ENCODE assay signal across 8 mouse cellular contexts in genomic region chr3:122420410-122420774, GRCm38 (mm10).
DNase-seq lines count a peak whose midpoint lies in the region; ATAC-seq and TF ChIP-seq lines count a peak whose summit lies in the region.

No protein-coding gene starts in this region.

- H3K4me2 ChIP-seq in forebrain, embryonic 15.5 days (replicated peaks): peak overlapping the region; percentile 98
- peak overlapping the region; percentile 91 for H3K4me2 ChIP-seq in hindbrain, embryonic 12.5 days (replicated peaks)
- peak overlapping the region; percentile 82 for H3K4me2 ChIP-seq in midbrain, embryonic 12.5 days (replicated peaks)

- H3K36me3 ChIP-seq in forebrain, embryonic 15.5 days: no peaks in the 10 kb centered on the region
- H3K36me3 ChIP-seq in hindbrain, embryonic 12.5 days: no peaks in the 10 kb centered on the region
- H3K36me3 ChIP-seq in limb, embryonic 10.5 days: no peaks in the 10 kb centered on the region
- H3K36me3 ChIP-seq in midbrain, embryonic 12.5 days: no peaks in the 10 kb centered on the region

- intact Hi-C loops in heart, postnatal 25 days (cut with DNase I): loop anchor here (5.0 kb wide), 2 partner anchors 42 to 108 kb away; no protein-coding TSS in a partner anchor

- H3K9me3 ChIP-seq in forebrain, embryonic 15.5 days: no peaks in the 10 kb centered on the region
- H3K9me3 ChIP-seq in hindbrain, embryonic 12.5 days (replicated peaks): no peaks in the 10 kb centered on the region
- no peaks in the 10 kb centered on the region for H3K9me3 ChIP-seq in limb, embryonic 10.5 days (replicated peaks)
- no peaks in the 10 kb centered on the region for H3K9me3 ChIP-seq in midbrain, embryonic 12.5 days

- H3K27ac ChIP-seq in bone marrow macrophage, adult 2 months (ENCODE audit: insufficient read depth, low read depth, low read length): no peak overlapping the region
- H3K27ac ChIP-seq in forebrain, embryonic 15.5 days (replicated peaks): peak overlapping the region; percentile 63
- peak overlapping the region; percentile 77 for H3K27ac ChIP-seq in hindbrain, embryonic 12.5 days
- peak overlapping the region; percentile 89 for H3K27ac ChIP-seq in limb, embryonic 10.5 days
- peak overlapping the region; percentile 86 for H3K27ac ChIP-seq in midbrain, embryonic 12.5 days (replicated peaks)

- peak overlapping the region; percentile 67 for H3K9ac ChIP-seq in forebrain, embryonic 15.5 days (replicated peaks)
- H3K9ac ChIP-seq in hindbrain, embryonic 12.5 days: peak overlapping the region; percentile 72
- H3K9ac ChIP-seq in midbrain, embryonic 12.5 days (replicated peaks): peak overlapping the region; percentile 69

- TF ChIP-seq CTCF in bone marrow macrophage, adult 2 months (IDR thresholded peaks at IDR 0.05; ENCODE audit: low read depth, low read length): no peak

- no peak for TF ChIP-seq POLR2A in bone marrow macrophage, adult 2 months (IDR thresholded peaks at IDR 0.05; ENCODE audit: borderline replicate concordance, low read depth, low read length)

- peaks cover 8% of the 10 kb centered on the region; the same call in 1 of the 2 replicates for H3K27me3 ChIP-seq in forebrain, embryonic 15.5 days
- H3K27me3 ChIP-seq in hindbrain, embryonic 12.5 days: peaks cover 21% of the 10 kb centered on the region
- H3K27me3 ChIP-seq in limb, embryonic 10.5 days (ENCODE audit: low read depth, poor library complexity, severe bottlenecking): peaks cover 51% of the 10 kb centered on the region
- peaks cover 17% of the 10 kb centered on the region for H3K27me3 ChIP-seq in midbrain, embryonic 12.5 days

- peak; percentile 71 for ATAC-seq in forebrain, embryonic 15.5 days (replicated peaks)
- peak; percentile 68 for ATAC-seq in hindbrain, embryonic 12.5 days (ENCODE audit: low FRiP score)
- peak; percentile 68 for ATAC-seq in midbrain, embryonic 12.5 days (ENCODE audit: low FRiP score, low read depth)

- H3K4me1 ChIP-seq in bone marrow macrophage, adult 2 months (ENCODE audit: control insufficient read depth, insufficient read depth, low read length): no peaks in the 10 kb centered on the region
- peaks cover 23% of the 10 kb centered on the region for H3K4me1 ChIP-seq in forebrain, embryonic 15.5 days
- H3K4me1 ChIP-seq in hindbrain, embryonic 12.5 days: peaks cover 13% of the 10 kb centered on the region
- peaks cover 43% of the 10 kb centered on the region for H3K4me1 ChIP-seq in limb, embryonic 10.5 days
- peaks cover 15% of the 10 kb centered on the region for H3K4me1 ChIP-seq in midbrain, embryonic 12.5 days

- peak overlapping the region; percentile 73 for H3K4me3 ChIP-seq in bone marrow macrophage, adult 2 months (ENCODE audit: insufficient read depth, low read length)
- peak overlapping the region; percentile 64 for H3K4me3 ChIP-seq in forebrain, embryonic 15.5 days
- peak overlapping the region; percentile 63 for H3K4me3 ChIP-seq in hindbrain, embryonic 12.5 days
- H3K4me3 ChIP-seq in limb, embryonic 10.5 days: peak overlapping the region; percentile 73
- peak overlapping the region; percentile 68 for H3K4me3 ChIP-seq in midbrain, embryonic 12.5 days

- 0% methylated on average over 15 of the region's 15 CpGs for WGBS in forebrain, embryonic 15.5 days
- 0% methylated on average over 15 of the region's 15 CpGs for WGBS in hindbrain, embryonic 12.5 days
- under 1% methylated on average over 15 of the region's 15 CpGs for WGBS in limb, embryonic 10.5 days
- under 1% methylated on average over 15 of the region's 15 CpGs for WGBS in midbrain, embryonic 12.5 days

- DNase-seq in heart, adult 11 months: peak; percentile 93
- DNase-seq in heart, postnatal 25 days (ENCODE audit: low spot score): no peak
- peak; percentile 73 for DNase-seq in limb, embryonic 10.5 days (ENCODE audit: low spot score)
- DNase-seq in testis, postnatal 10 days (ENCODE audit: low spot score): peak; percentile 61
